Mouse (Mus musculus): ENCODE measurements at regions not wholly inside any gene's neighbourhood (a gene's known extent, or its start where the extent isn't known, plus 50 kb on each side); places are given as distances from the start of the nearest gene placed in this dataset.

GRCm38 (mm10) chr10:37335148-37335547, 196.4 kb upstream of the Marcks start:
- DNase-seq (ENCODE audit: low spot score) = no peak
- H3K4me1 ChIP-seq (ENCODE audit: insufficient read depth, low read depth, low read length) = no peaks in the 10 kb centered on the region
- TF ChIP-seq GATA1 (IDR thresholded peaks at IDR 0.05; ENCODE audit: borderline replicate concordance, low read length) = no peak
- TF ChIP-seq CTCF (IDR thresholded peaks at IDR 0.05; ENCODE audit: low read depth, low read length) = no peak
- no peak for TF ChIP-seq POLR2AphosphoS5 (IDR thresholded peaks at IDR 0.05; ENCODE audit: insufficient replicate concordance, low read depth, low read length)
- TF ChIP-seq TAL1 (conservative IDR thresholded peaks at IDR 0.05; ENCODE audit: low read depth, low read length) = no peak
- no peak for TF ChIP-seq GATA2 (IDR thresholded peaks at IDR 0.05; ENCODE audit: borderline replicate concordance, low read depth, low read length)

GRCm38 (mm10) chr10:37326168-37326534, 187.4 kb upstream of the Marcks start:
- no peaks in the 10 kb centered on the region for H3K36me3 ChIP-seq (replicated peaks)
- H3K4me1 ChIP-seq (ENCODE audit: insufficient read depth, low read depth, low read length) = no peaks in the 10 kb centered on the region
- TF ChIP-seq GATA2 (IDR thresholded peaks at IDR 0.05; ENCODE audit: borderline replicate concordance, low read depth, low read length) (no peak), GATA1 (IDR thresholded peaks at IDR 0.05; ENCODE audit: borderline replicate concordance, low read length) (no peak), TAL1 (conservative IDR thresholded peaks at IDR 0.05; ENCODE audit: low read depth, low read length) (no peak), CTCF (IDR thresholded peaks at IDR 0.05; ENCODE audit: low read depth, low read length) (no peak), POLR2AphosphoS5 (IDR thresholded peaks at IDR 0.05; ENCODE audit: insufficient replicate concordance, low read depth, low read length) (no peak)
- no peaks in the 10 kb centered on the region for H3K27me3 ChIP-seq (ENCODE audit: insufficient read depth, low read length)
- DNase-seq (ENCODE audit: low spot score) = no peak
- ATAC-seq (ENCODE audit: extremely low read depth, insufficient number of reproducible peaks, low FRiP score, poor library complexity, severe bottlenecking) = no peak
- no peaks in the 10 kb centered on the region for H3K9me3 ChIP-seq (replicated peaks)
- H3K4me3 ChIP-seq (ENCODE audit: low read depth, low read length) = no peak overlapping the region

More at GRCm38 (mm10) chr10:37335148-37335547, 196.4 kb upstream of the Marcks start:
- Histone ChIP-seq H3K4me3 (ENCODE audit: low read depth, low read length) (no peak overlapping the region), H3K9me3 (replicated peaks) (no peaks in the 10 kb centered on the region), H3K36me3 (replicated peaks) (no peaks in the 10 kb centered on the region), H3K27me3 (ENCODE audit: insufficient read depth, low read length) (no peaks in the 10 kb centered on the region)
- no peak; the same call in 1 of the 2 replicates for ATAC-seq (ENCODE audit: extremely low read depth, insufficient number of reproducible peaks, low FRiP score, poor library complexity, severe bottlenecking)

GRCm38 (mm10) chr10:37325514-37326167, 186.9 kb upstream of the Marcks start:
- H3K9me3 ChIP-seq (replicated peaks) = no peaks in the 10 kb centered on the region
- H3K27me3 ChIP-seq (ENCODE audit: insufficient read depth, low read length) = no peaks in the 10 kb centered on the region
- ATAC-seq (ENCODE audit: extremely low read depth, insufficient number of reproducible peaks, low FRiP score, poor library complexity, severe bottlenecking) (no peak), DNase-seq (ENCODE audit: low spot score) (no peak)
- no peak overlapping the region for H3K4me3 ChIP-seq (ENCODE audit: low read depth, low read length)
- no peak for TF ChIP-seq TAL1 (conservative IDR thresholded peaks at IDR 0.05; ENCODE audit: low read depth, low read length)
- no peak for TF ChIP-seq GATA2 (IDR thresholded peaks at IDR 0.05; ENCODE audit: borderline replicate concordance, low read depth, low read length)
- TF ChIP-seq CTCF (IDR thresholded peaks at IDR 0.05; ENCODE audit: low read depth, low read length) = no peak
- no peak for TF ChIP-seq POLR2AphosphoS5 (IDR thresholded peaks at IDR 0.05; ENCODE audit: insufficient replicate concordance, low read depth, low read length)
- TF ChIP-seq GATA1 (IDR thresholded peaks at IDR 0.05; ENCODE audit: borderline replicate concordance, low read length) = no peak
- no peaks in the 10 kb centered on the region for H3K36me3 ChIP-seq (replicated peaks)
- H3K4me1 ChIP-seq (ENCODE audit: insufficient read depth, low read depth, low read length) = no peaks in the 10 kb centered on the region

- ATAC-seq (ENCODE audit: extremely low read depth, insufficient number of reproducible peaks, low FRiP score, poor library complexity, severe bottlenecking) (no peak), DNase-seq (ENCODE audit: low spot score) (no peak)
- TF ChIP-seq GATA1 (IDR thresholded peaks at IDR 0.05; ENCODE audit: borderline replicate concordance, low read length) (no peak), GATA2 (IDR thresholded peaks at IDR 0.05; ENCODE audit: borderline replicate concordance, low read depth, low read length) (no peak), CTCF (IDR thresholded peaks at IDR 0.05; ENCODE audit: low read depth, low read length) (no peak)
- no peaks in the 10 kb centered on the region for H3K36me3 ChIP-seq (replicated peaks)
- H3K27me3 ChIP-seq (ENCODE audit: insufficient read depth, low read length) = no peaks in the 10 kb centered on the region
- no peaks in the 10 kb centered on the region for H3K4me1 ChIP-seq (ENCODE audit: insufficient read depth, low read depth, low read length)
- H3K4me3 ChIP-seq (ENCODE audit: low read depth, low read length) = no peak overlapping the region
- no peaks in the 10 kb centered on the region for H3K9me3 ChIP-seq (replicated peaks)
Measured at GRCm38 (mm10) chr10:37323689-37324088, 185.0 kb upstream of the Marcks start.

- no peak for DNase-seq (ENCODE audit: low spot score)
- no peak for ATAC-seq (ENCODE audit: extremely low read depth, insufficient number of reproducible peaks, low FRiP score, poor library complexity, severe bottlenecking)
- no peak for TF ChIP-seq CTCF (IDR thresholded peaks at IDR 0.05; ENCODE audit: low read depth, low read length)
- no peak for TF ChIP-seq POLR2AphosphoS5 (IDR thresholded peaks at IDR 0.05; ENCODE audit: insufficient replicate concordance, low read depth, low read length)
- no peak for TF ChIP-seq TAL1 (conservative IDR thresholded peaks at IDR 0.05; ENCODE audit: low read depth, low read length)
- TF ChIP-seq GATA1 (IDR thresholded peaks at IDR 0.05; ENCODE audit: borderline replicate concordance, low read length) = no peak
- TF ChIP-seq GATA2 (IDR thresholded peaks at IDR 0.05; ENCODE audit: borderline replicate concordance, low read depth, low read length) = no peak
- H3K4me1 ChIP-seq (ENCODE audit: insufficient read depth, low read depth, low read length) = no peaks in the 10 kb centered on the region
- no peaks in the 10 kb centered on the region for H3K9me3 ChIP-seq (replicated peaks)
- no peak overlapping the region for H3K4me3 ChIP-seq (ENCODE audit: low read depth, low read length)
- H3K36me3 ChIP-seq (replicated peaks) = no peaks in the 10 kb centered on the region
- no peaks in the 10 kb centered on the region for H3K27me3 ChIP-seq (ENCODE audit: insufficient read depth, low read length)
Measured at GRCm38 (mm10) chr10:37322809-37323208, 184.1 kb upstream of the Marcks start.

GRCm38 (mm10) chr10:37322310-37322709, 183.6 kb upstream of the Marcks start:
- ATAC-seq (ENCODE audit: extremely low read depth, insufficient number of reproducible peaks, low FRiP score, poor library complexity, severe bottlenecking) (no peak), DNase-seq (ENCODE audit: low spot score) (no peak)
- no peaks in the 10 kb centered on the region for H3K27me3 ChIP-seq (ENCODE audit: insufficient read depth, low read length)
- no peaks in the 10 kb centered on the region for H3K4me1 ChIP-seq (ENCODE audit: insufficient read depth, low read depth, low read length)
- no peaks in the 10 kb centered on the region for H3K9me3 ChIP-seq (replicated peaks)
- TF ChIP-seq TAL1 (conservative IDR thresholded peaks at IDR 0.05; ENCODE audit: low read depth, low read length) = no peak
- no peak for TF ChIP-seq GATA2 (IDR thresholded peaks at IDR 0.05; ENCODE audit: borderline replicate concordance, low read depth, low read length)
- TF ChIP-seq GATA1 (IDR thresholded peaks at IDR 0.05; ENCODE audit: borderline replicate concordance, low read length) = no peak
- no peak for TF ChIP-seq POLR2AphosphoS5 (IDR thresholded peaks at IDR 0.05; ENCODE audit: insufficient replicate concordance, low read depth, low read length)
- no peak for TF ChIP-seq CTCF (IDR thresholded peaks at IDR 0.05; ENCODE audit: low read depth, low read length)
- no peaks in the 10 kb centered on the region for H3K36me3 ChIP-seq (replicated peaks)
- no peak overlapping the region for H3K4me3 ChIP-seq (ENCODE audit: low read depth, low read length)

Measured in G1E (cell line).